Mouse (Mus musculus) left cerebral cortex, adult 2 months (tissue): ENCODE data around the gene Galnt18. TPM values are rescaled to one million over a fixed set of nuclear protein-coding genes. Genes with fewer than 3 reads are reported as not detected.

Experiments used
- DNase-seq, 2 experiments: peaks; one replicate each; pipeline ENCODE4 v3.0.0; 2021 to 2022; ENCODE audit warnings: low spot score in 2 of 2, mixed read lengths in 1 of 2; ENCODE audit errors: extremely low spot score in 1 of 2
- H3K27ac ChIP-seq: fragments of 200-600 bp; 2 replicates; pipeline ENCODE4 v1.8.1; 2022
- H3K4me3 ChIP-seq: fragments of 200-600 bp; 2 replicates; pipeline ENCODE4 v1.8.1; 2022
- CTCF ChIP-seq: fragments of 200-600 bp; IDR thresholded peaks from 2 replicates; pipeline ENCODE4 v1.8.1; 2022; ENCODE audit warnings: antibody characterized with exemption, mild to moderate bottlenecking, moderate library complexity
- intact Hi-C: fragments of 180-260 bp; cut with DNase I; formaldehyde crosslinking; loops from one replicate; pipeline ENCODE4 v1.15.1; 2025
- long read RNA-seq, 2 experiments: library from polyadenylated mRNA; stranded (forward); transcript quantifications; one replicate each; pipeline ENCODE4 v2.0.0; 2021; ENCODE audit warnings: borderline mapping rate in 2 of 2
- total RNA-seq, 2 experiments: library from RNA; stranded (reverse); gene quantifications; 2 replicates each; pipeline ENCODE4 v1.2.3; 2021

Galnt18 gene
- total RNA-seq, result 10 to 100 TPM; 42.0 to 42.3 TPM
- long read RNA-seq, experiment 1, transcript Galnt18-202 (11 exons, 2,530 nt), result major isoform, 74 of 105 reads
- long read RNA-seq, experiment 1, partial matches to known transcripts, result 1 of 105 reads
- long read RNA-seq, experiment 1, other reads (novel, unspliced or antisense), result 30 of 105 reads
- long read RNA-seq, experiment 2, transcript Galnt18-202 (11 exons, 2,530 nt), result major isoform, 33 of 45 reads
- long read RNA-seq, experiment 2, partial matches to known transcripts, result 1 of 45 reads
- long read RNA-seq, experiment 2, other reads (novel, unspliced or antisense), result 11 of 45 reads

GRCm38 (mm10) chr7:111779504-111780242 is at the start of gene Galnt18:
TSS of gene Galnt18 (minus strand) at chr7:111779977.
- Histone ChIP-seq H3K27ac (peak within 1 kb of the TSS; percentile 87), H3K4me3 (peak within 1 kb of the TSS; percentile 75)
- intact Hi-C loops, result loop anchor here (2.0 to 5.0 kb wide), 6 partner anchors 57 to 597 kb away; no protein-coding TSS in a partner anchor
- peak; percentile 95 for DNase-seq
- TF ChIP-seq CTCF, result peak; percentile 13

DNA sequence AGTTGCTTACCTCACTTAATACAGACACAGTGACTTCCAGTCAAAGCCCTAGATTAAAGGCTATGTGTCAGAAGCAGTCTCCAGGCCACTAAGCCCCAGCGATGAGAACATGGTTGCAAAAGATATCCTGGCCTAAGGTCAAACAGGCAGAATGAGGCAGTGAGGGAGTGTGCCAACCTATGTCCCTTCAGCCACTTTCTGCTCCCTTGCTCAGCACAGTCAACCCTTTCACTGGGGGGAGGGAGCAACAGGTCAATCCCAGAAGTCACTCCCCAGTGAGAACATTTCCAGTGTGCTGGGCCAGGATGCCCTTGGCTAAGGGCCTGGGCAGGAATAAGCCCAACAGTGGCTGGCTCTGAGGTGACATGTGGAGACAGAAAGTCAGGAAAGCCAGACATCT is 47.6 kb upstream of the Galnt18 start:
- H3K4me3 ChIP-seq, result no peak overlapping the region
- intact Hi-C loops, result no loop called here
- no peak for TF ChIP-seq CTCF
- H3K27ac ChIP-seq, result no peak overlapping the region
- no peak for DNase-seq

GRCm38 (mm10) chr7:111813093-111813492 is 33.3 kb upstream of the Galnt18 start:
- DNase-seq, result no peak
- TF ChIP-seq CTCF, result no peak
- Histone ChIP-seq H3K4me3 (no peak overlapping the region), H3K27ac (peak overlapping the region; percentile 21; the same call in 1 of the 2 replicates)
- intact Hi-C loops, result no loop called here

- intact Hi-C loops, result no loop called here
- no peak for DNase-seq
- Histone ChIP-seq H3K27ac (no peak overlapping the region), H3K4me3 (no peak overlapping the region)
- no peak for TF ChIP-seq CTCF
These were observed 31.3 kb upstream of the Galnt18 start for GRCm38 (mm10) chr7:111811036-111811435.

GRCm38 (mm10) chr7:111809796-111810195 is 30.0 kb upstream of the Galnt18 start:
- no peak overlapping the region for H3K27ac ChIP-seq
- no peak for TF ChIP-seq CTCF
- no peak for DNase-seq
- H3K4me3 ChIP-seq, result no peak overlapping the region
- intact Hi-C loops, result no loop called here

- Histone ChIP-seq H3K4me3 (no peak overlapping the region), H3K27ac (no peak overlapping the region)
- TF ChIP-seq CTCF, result no peak
- DNase-seq, result no peak
- intact Hi-C loops, result no loop called here
These were observed 26.3 kb upstream of the Galnt18 start for GRCm38 (mm10) chr7:111806083-111806482.

GRCm38 (mm10) chr7:111804646-111805045 is 24.9 kb upstream of the Galnt18 start:
- Histone ChIP-seq H3K27ac (no peak overlapping the region), H3K4me3 (no peak overlapping the region)
- intact Hi-C loops, result no loop called here
- no peak for DNase-seq
- no peak for TF ChIP-seq CTCF

DNA sequence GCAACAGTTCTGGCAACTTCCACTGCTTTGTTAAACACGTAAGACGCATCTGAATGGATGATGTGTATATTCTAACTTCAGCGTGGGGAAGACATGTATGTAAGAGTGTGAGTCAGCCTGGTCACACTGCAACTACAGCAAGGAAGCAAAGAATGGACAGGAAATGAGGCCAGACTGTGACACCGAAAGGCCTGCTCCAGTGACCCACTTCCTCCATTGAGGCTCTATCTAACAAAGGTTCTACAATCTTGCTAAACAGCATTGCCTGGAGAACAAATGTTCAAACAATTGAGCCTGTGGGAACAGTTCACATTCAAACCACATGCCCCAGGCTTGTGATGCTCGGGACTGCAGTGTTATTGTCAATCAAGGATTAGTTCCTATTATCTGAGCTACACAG is 21.0 kb upstream of the Galnt18 start:
- TF ChIP-seq CTCF, result no peak
- DNase-seq, result no peak
- Histone ChIP-seq H3K4me3 (no peak overlapping the region), H3K27ac (no peak overlapping the region)
- intact Hi-C loops, result no loop called here

DNA sequence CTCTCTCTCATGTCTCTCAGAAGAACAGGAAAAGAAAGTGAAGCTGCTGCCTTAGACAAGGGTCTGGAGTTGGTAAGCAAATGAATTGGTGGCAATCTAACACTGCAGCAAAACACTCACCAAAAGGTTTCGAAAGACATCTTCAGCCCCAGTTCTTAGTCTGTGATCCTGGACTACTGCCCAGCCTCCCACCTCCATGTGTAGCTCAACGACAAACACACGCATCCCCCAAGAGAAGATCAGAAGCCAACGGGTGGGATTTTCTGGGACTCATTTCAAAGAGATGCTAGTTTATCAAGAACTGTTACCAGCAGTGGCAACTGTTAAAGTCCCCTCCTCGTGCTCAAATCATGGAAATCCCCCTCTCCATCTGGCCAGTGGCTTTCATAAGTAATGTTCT is 20.3 kb upstream of the Galnt18 start:
- TF ChIP-seq CTCF, result no peak
- intact Hi-C loops, result no loop called here
- Histone ChIP-seq H3K27ac (no peak overlapping the region), H3K4me3 (no peak overlapping the region)
- no peak for DNase-seq

- intact Hi-C loops, result no loop called here
- DNase-seq, result no peak
- TF ChIP-seq CTCF, result no peak
- H3K4me3 ChIP-seq, result no peak overlapping the region
- H3K27ac ChIP-seq, result no peak overlapping the region
These were observed 19.2 kb upstream of the Galnt18 start for GRCm38 (mm10) chr7:111799021-111799420.

- no peak for DNase-seq
- H3K27ac ChIP-seq, result no peak overlapping the region
- intact Hi-C loops, result no loop called here
- no peak for TF ChIP-seq CTCF
- H3K4me3 ChIP-seq, result no peak overlapping the region
These were observed 17.7 kb upstream of the Galnt18 start for GRCm38 (mm10) chr7:111797337-111798010.

DNA sequence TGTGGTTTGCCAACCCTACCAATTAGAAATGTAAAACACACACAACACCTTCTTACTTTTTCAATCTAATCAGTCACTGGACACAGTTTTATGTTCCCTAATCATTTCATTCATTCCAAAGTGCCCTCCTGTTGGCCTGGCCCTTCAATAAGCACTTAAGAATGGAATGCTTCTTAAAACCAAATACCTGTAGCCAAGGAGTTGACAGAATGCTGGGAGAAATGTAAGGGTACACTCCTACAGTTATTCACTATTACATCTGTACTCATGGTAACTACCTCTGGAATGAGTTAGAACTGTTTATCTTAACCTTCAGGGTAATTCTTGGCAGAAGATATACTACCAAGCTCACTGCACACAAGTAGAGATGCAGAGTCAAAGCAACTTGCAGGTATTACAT is 15.3 kb upstream of the Galnt18 start:
- intact Hi-C loops, result no loop called here
- Histone ChIP-seq H3K27ac (no peak overlapping the region), H3K4me3 (no peak overlapping the region)
- no peak for DNase-seq
- no peak for TF ChIP-seq CTCF
